Mouse (Mus musculus) spleen, embryonic (tissue): ENCODE results near the gene Arsg.

ENCODE experiments used
- CTCF ChIA-PET: fragments of 350-600 bp; sonication (Branson Sonifier 250); formaldehyde crosslinking; loops from one replicate; lab custom pipeline; 2022; lab: Charles Lee

The Arsg gene

GRCm38 (mm10) chr11:109612871-109613529, 139.8 kb downstream of the Arsg start:
- CTCF ChIA-PET = no interaction called here

- CTCF ChIA-PET = interaction anchor here (0.5 kb wide), 1 partner anchor 1308 kb away, joined by 3 read pairs; no protein-coding TSS in a partner anchor
Measured at GRCm38 (mm10) chr11:109615286-109615685, 142.1 kb downstream of the Arsg start.

- CTCF ChIA-PET = interaction anchor here (0.6 kb wide), 1 partner anchor 9 kb away, joined by 10 read pairs; no protein-coding TSS in a partner anchor
Measured at GRCm38 (mm10) chr11:109616352-109616751, 143.2 kb downstream of the Arsg start.

- CTCF ChIA-PET = interaction anchor here (0.6 kb wide), 1 partner anchor 9 kb away, joined by 10 read pairs; no protein-coding TSS in a partner anchor
Measured at GRCm38 (mm10) chr11:109616766-109617165, 143.6 kb downstream of the Arsg start.

- CTCF ChIA-PET = interaction anchor here (0.6 to 0.7 kb wide), 4 partner anchors 16 to 374 kb away, joined by 3 to 14 read pairs (median 6); no protein-coding TSS in a partner anchor
Measured at GRCm38 (mm10) chr11:109619055-109619454, 145.9 kb downstream of the Arsg start.

- CTCF ChIA-PET = interaction anchor here (0.5 to 1.6 kb wide), 6 partner anchors 8 to 174 kb away, joined by 3 to 7 read pairs (median 4); no protein-coding TSS in a partner anchor
Measured at GRCm38 (mm10) chr11:109620356-109620755, 147.2 kb downstream of the Arsg start.

- CTCF ChIA-PET = interaction anchor here (0.5 to 1.6 kb wide), 4 partner anchors 9 to 277 kb away, joined by 3 to 5 read pairs (median 4); no protein-coding TSS in a partner anchor
Measured at GRCm38 (mm10) chr11:109621183-109621582, 148.0 kb downstream of the Arsg start.

GRCm38 (mm10) chr11:109622518-109623037, 149.4 kb downstream of the Arsg start:
- CTCF ChIA-PET = no interaction called here
